Mouse (Mus musculus) limb, embryonic 12.5 days (tissue): ENCODE data around the gene Fam241a. TPM values are rescaled to one million over a fixed set of nuclear protein-coding genes. Genes with fewer than 3 reads are reported as not detected.

Experiments used
- ATAC-seq: fragments of 200-750 bp; cut with Nextera tagmentation; 2 replicates; pipeline ENCODE4 v1.8.0; 2017; ENCODE audit warnings: low read depth, moderate TSS enrichment; ENCODE audit not compliant: insufficient number of reproducible peaks, insufficient read depth, low FRiP score, low TSS enrichment
- H3K27ac ChIP-seq: fragments of 300-500 bp; sonication (generic); 2 replicates; pipeline ENCODE4 v1.5.1; 2016; ENCODE audit warnings: mild to moderate bottlenecking, moderate library complexity
- H3K27me3 ChIP-seq: fragments of 300-500 bp; sonication (generic); 2 replicates; pipeline ENCODE4 v1.6.1; 2016; ENCODE audit warnings: mild to moderate bottlenecking, moderate library complexity
- H3K36me3 ChIP-seq: fragments of 300-500 bp; sonication (generic); 2 replicates; pipeline ENCODE4 v1.6.1; 2016; ENCODE audit warnings: mild to moderate bottlenecking, moderate library complexity
- H3K4me1 ChIP-seq: fragments of 300-500 bp; sonication (generic); replicated peaks from 2 replicates; pipeline ENCODE4 v1.6.1; 2016
- H3K4me2 ChIP-seq: fragments of 300-500 bp; sonication (generic); 2 replicates; pipeline ENCODE4 v1.6.1; 2016; ENCODE audit warnings: mild to moderate bottlenecking, moderate library complexity
- H3K4me3 ChIP-seq: fragments of 300-500 bp; sonication (generic); replicated peaks from 2 replicates; pipeline ENCODE4 v1.5.1; 2016; ENCODE audit warnings: mild to moderate bottlenecking
- H3K9ac ChIP-seq: fragments of 300-500 bp; sonication (generic); replicated peaks from 2 replicates; pipeline ENCODE4 v1.6.1; 2016; ENCODE audit warnings: mild to moderate bottlenecking, moderate library complexity
- H3K9me3 ChIP-seq: fragments of 300-500 bp; sonication (generic); 2 replicates; pipeline ENCODE4 v1.6.1; 2016; ENCODE audit warnings: mild to moderate bottlenecking, moderate library complexity
- whole genome bisulfite sequencing: fragments of 180-500 bp; shearing (Covaris S2); methylation state at CpG from one replicate; pipeline ENCODE4 v1.1.7; 2016; 5-methylcytosine and 5-hydroxymethylcytosine counted together
- polyA plus RNA-seq: library from polyadenylated mRNA; unstranded; fragments of >200 nt; fragmentation: Nextera tagmentation; extraction: Ambion mirVana; gene quantifications from 2 replicates; pipeline ENCODE4 v1.2.1, GENCODE M21; 2016

Gene Fam241a
- polyA plus RNA-seq, 1 experiment from 2014 or later, result 3.6 TPM

- no peak overlapping the region for H3K27ac ChIP-seq
- WGBS, result 40% methylated on average over 4 of the region's 4 CpGs
- ATAC-seq, result no peak
- H3K4me1 ChIP-seq, result no peaks in the 10 kb centered on the region
- no peak overlapping the region for H3K4me3 ChIP-seq
- H3K9me3 ChIP-seq, result no peaks in the 10 kb centered on the region
- H3K36me3 ChIP-seq, result no peaks in the 10 kb centered on the region
- no peak overlapping the region for H3K4me2 ChIP-seq
- no peaks in the 10 kb centered on the region for H3K27me3 ChIP-seq
- H3K9ac ChIP-seq, result no peak overlapping the region
These were observed 21.8 kb downstream of the Fam241a start for GRCm38 (mm10) chr3:127874254-127874883.

DNA sequence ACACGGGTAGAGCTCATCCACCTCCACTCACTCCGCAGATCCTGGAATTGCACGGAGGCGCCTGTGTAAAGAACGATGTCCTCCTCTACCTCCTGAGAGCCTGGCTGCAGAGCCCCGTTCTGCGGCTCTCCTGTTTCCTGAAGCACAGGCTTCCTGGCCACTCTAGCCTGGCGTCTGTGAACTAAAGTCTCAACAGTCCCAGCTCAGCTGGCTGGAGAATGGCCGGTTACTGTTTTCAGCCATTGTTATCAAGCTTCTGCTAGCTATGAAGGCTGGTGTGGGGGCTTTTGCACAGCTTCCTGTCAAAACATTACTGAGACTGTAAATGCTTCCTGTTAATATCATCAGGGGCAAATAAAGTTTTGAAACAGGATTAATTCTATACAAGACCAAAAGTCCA, 24.5 kb downstream of the Fam241a start:
- ATAC-seq, result no peak
- no peak overlapping the region for H3K9ac ChIP-seq
- no peak overlapping the region for H3K27ac ChIP-seq
- no peak overlapping the region for H3K4me2 ChIP-seq
- no peaks in the 10 kb centered on the region for H3K4me1 ChIP-seq
- H3K9me3 ChIP-seq, result no peaks in the 10 kb centered on the region
- H3K4me3 ChIP-seq, result no peak overlapping the region
- no peaks in the 10 kb centered on the region for H3K36me3 ChIP-seq
- 78% methylated on average over 9 of the region's 9 CpGs for WGBS
- no peaks in the 10 kb centered on the region for H3K27me3 ChIP-seq

- H3K27me3 ChIP-seq, result no peaks in the 10 kb centered on the region
- ATAC-seq, result no peak
- no peaks in the 10 kb centered on the region for H3K9me3 ChIP-seq
- H3K4me3 ChIP-seq, result no peak overlapping the region
- H3K9ac ChIP-seq, result no peak overlapping the region
- WGBS, result 78% methylated on average over 5 of the region's 5 CpGs
- no peaks in the 10 kb centered on the region for H3K4me1 ChIP-seq
- H3K27ac ChIP-seq, result no peak overlapping the region
- H3K36me3 ChIP-seq, result no peaks in the 10 kb centered on the region
- H3K4me2 ChIP-seq, result no peak overlapping the region
These were observed 27.2 kb downstream of the Fam241a start for GRCm38 (mm10) chr3:127868880-127869279.

DNA sequence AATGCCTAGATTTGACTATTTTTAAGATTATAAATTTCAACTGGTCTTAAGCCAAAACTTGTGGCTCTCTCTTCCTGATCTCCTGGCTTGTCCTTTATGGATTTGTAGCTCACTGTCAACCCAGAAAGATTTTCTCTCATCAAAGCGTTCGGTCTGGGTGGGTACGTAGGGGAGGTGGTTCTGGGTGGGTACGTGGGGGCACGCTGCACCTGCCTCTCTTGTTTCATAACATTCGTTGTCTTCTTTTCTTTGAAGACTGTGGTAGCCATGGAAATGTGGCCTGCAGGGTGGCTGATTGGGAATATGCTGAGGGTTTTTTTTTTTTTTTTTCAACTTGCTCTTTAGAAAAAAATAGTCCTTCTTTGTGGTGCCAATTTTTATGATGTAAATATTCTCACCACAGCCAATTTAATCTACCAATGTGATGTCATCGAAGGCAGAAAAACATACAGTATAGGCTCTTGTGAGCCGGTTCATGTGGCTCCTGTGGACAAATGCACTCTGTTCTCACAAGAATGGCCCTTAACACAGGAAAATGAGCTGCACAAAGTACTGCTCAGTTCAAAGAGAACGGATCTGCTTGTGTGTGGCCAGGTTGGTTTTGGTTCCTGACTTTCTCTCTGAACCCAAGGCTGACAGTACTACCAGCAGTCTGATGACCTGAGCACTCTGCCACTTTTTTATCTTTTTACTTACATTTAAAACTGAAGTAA, 27.9 kb downstream of the Fam241a start:
- H3K9me3 ChIP-seq, result no peaks in the 10 kb centered on the region
- H3K4me2 ChIP-seq, result no peak overlapping the region
- no peak overlapping the region for H3K4me3 ChIP-seq
- H3K36me3 ChIP-seq, result no peaks in the 10 kb centered on the region
- H3K27me3 ChIP-seq, result no peaks in the 10 kb centered on the region
- no peaks in the 10 kb centered on the region for H3K4me1 ChIP-seq
- H3K9ac ChIP-seq, result no peak overlapping the region
- WGBS, result 80% methylated on average over 9 of the region's 9 CpGs
- H3K27ac ChIP-seq, result no peak overlapping the region
- ATAC-seq, result no peak

GRCm38 (mm10) chr3:127864242-127864641, 31.9 kb downstream of the Fam241a start:
- ATAC-seq, result no peak
- H3K9me3 ChIP-seq, result no peaks in the 10 kb centered on the region
- WGBS, result 41% methylated on average over 2 of the region's 2 CpGs

DNA sequence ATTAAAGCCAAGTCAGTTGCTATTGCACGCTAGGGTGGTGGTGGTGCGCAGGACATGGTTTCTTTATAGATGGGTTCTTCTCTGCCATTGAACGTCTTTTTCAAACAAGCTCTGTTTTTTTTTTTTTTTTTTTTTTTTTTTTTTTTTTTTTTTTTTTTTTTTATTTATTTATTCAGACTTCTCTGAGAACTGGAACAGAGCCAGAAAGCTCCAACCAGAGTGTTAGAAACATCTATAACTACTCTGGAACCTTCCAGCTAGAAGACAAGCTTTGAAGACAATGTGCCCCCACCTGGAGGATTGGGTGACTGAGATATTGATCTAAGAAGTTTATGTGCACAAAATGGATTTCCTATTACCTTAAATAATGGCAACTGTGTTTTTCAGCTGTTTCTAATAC, 32.6 kb downstream of the Fam241a start:
- Histone ChIP-seq H3K27ac (no peak overlapping the region), H3K36me3 (no peaks in the 10 kb centered on the region), H3K9me3 (no peaks in the 10 kb centered on the region), H3K27me3 (no peaks in the 10 kb centered on the region), H3K4me1 (no peaks in the 10 kb centered on the region), H3K4me3 (no peak overlapping the region), H3K4me2 (no peak overlapping the region), H3K9ac (no peak overlapping the region)
- ATAC-seq, result no peak
- 81% methylated on average over 3 of the region's 3 CpGs for WGBS

More at GRCm38 (mm10) chr3:127864242-127864641, 31.9 kb downstream of the Fam241a start:
- no peak overlapping the region for H3K4me2 ChIP-seq
- no peaks in the 10 kb centered on the region for H3K4me1 ChIP-seq
- H3K4me3 ChIP-seq, result no peak overlapping the region
- no peak overlapping the region for H3K9ac ChIP-seq
- H3K27ac ChIP-seq, result no peak overlapping the region
- no peaks in the 10 kb centered on the region for H3K36me3 ChIP-seq
- no peaks in the 10 kb centered on the region for H3K27me3 ChIP-seq

DNA sequence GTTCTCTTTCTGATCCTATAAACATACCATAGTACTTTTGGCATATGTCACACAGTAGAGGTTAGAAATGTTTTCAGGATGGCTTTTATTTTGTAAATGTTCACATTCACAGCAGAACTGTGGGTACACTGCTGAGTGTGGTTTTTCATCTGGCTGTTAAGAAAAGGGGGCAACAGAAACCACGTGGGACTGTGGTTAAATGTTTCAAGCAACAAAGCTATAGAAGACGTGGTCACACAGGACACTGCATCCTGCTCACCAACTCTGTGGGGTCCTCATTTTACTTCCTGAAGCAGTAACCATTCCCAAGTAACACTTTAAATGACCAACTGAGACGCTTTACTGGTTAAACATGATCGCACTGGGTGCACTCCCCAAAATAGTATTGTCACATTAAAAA, 33.6 kb downstream of the Fam241a start:
- Histone ChIP-seq H3K27me3 (no peaks in the 10 kb centered on the region), H3K27ac (no peak overlapping the region), H3K4me1 (no peaks in the 10 kb centered on the region), H3K36me3 (no peaks in the 10 kb centered on the region), H3K4me3 (no peak overlapping the region), H3K4me2 (no peak overlapping the region), H3K9me3 (no peaks in the 10 kb centered on the region), H3K9ac (no peak overlapping the region)
- WGBS, result 71% methylated on average over 4 of the region's 4 CpGs
- no peak for ATAC-seq

GRCm38 (mm10) chr3:127861340-127861739, 34.8 kb downstream of the Fam241a start:
- no peak overlapping the region for H3K4me3 ChIP-seq
- ATAC-seq, result no peak
- 86% methylated on average over 11 of the region's 11 CpGs for WGBS
- no peak overlapping the region for H3K9ac ChIP-seq
- no peak overlapping the region for H3K27ac ChIP-seq
- H3K9me3 ChIP-seq, result no peaks in the 10 kb centered on the region
- no peaks in the 10 kb centered on the region for H3K4me1 ChIP-seq
- H3K4me2 ChIP-seq, result no peak overlapping the region
- no peaks in the 10 kb centered on the region for H3K27me3 ChIP-seq
- H3K36me3 ChIP-seq, result no peaks in the 10 kb centered on the region

GRCm38 (mm10) chr3:127853431-127854206, 42.5 kb downstream of the Fam241a start:
- 25% methylated on average over 15 of the region's 15 CpGs for WGBS
- no peak overlapping the region for H3K9ac ChIP-seq
- H3K4me1 ChIP-seq, result no peaks in the 10 kb centered on the region
- no peaks in the 10 kb centered on the region for H3K9me3 ChIP-seq
- H3K36me3 ChIP-seq, result no peaks in the 10 kb centered on the region
- H3K27me3 ChIP-seq, result 0 out of 2 replicates have a peak, but pooled peaks cover 5% of the 10 kb centered on the region
- H3K4me2 ChIP-seq, result no peak overlapping the region
- no peak for ATAC-seq
- H3K27ac ChIP-seq, result no peak overlapping the region
- no peak overlapping the region for H3K4me3 ChIP-seq

DNA sequence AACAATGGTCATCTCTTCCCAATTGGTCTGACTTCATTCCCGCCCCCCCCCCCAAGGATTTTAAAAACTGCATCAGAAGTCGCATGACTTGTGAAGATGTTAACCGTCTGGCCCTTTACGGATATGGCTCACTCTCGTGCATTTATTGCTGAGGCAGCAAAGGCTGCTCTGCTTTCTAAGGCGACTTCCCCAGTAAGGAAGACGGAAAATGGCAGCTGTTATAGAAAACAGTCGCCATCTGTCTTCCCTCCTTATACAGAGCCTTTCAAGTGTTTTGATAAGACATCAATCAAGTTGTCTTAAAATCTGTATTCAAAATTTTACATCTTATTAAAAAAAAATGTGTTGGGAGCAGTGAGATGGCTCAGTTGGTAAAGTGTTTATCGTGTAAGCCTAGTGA, 43.4 kb downstream of the Fam241a start:
- H3K27me3 ChIP-seq, result 0 out of 2 replicates have a peak, but pooled peaks cover 5% of the 10 kb centered on the region
- H3K27ac ChIP-seq, result no peak overlapping the region
- no peaks in the 10 kb centered on the region for H3K36me3 ChIP-seq
- H3K4me1 ChIP-seq, result no peaks in the 10 kb centered on the region
- no peak overlapping the region for H3K4me2 ChIP-seq
- WGBS, result 77% methylated on average over 9 of the region's 9 CpGs
- H3K9ac ChIP-seq, result no peak overlapping the region
- no peak overlapping the region for H3K4me3 ChIP-seq
- ATAC-seq, result no peak
- no peaks in the 10 kb centered on the region for H3K9me3 ChIP-seq
